Mouse (Mus musculus) pancreas, adult 10 weeks (tissue): ENCODE measurements around the gene Olfr1283. TPM values are rescaled to one million over a fixed set of nuclear protein-coding genes. Genes with fewer than 3 reads are reported as not detected.

ENCODE experiments used
- polyA plus RNA-seq: library from polyadenylated mRNA; stranded (reverse); fragments of 350-450 nt; fragmentation: Illumina TruSeq; extraction: RNeasy Lipid Tissue Mini Kit (QIAGEN cat#74804); gene quantifications from one replicate; pipeline ENCODE4 v1.2.3, GENCODE M21; 2015; ENCODE audit warnings: low read depth, low replicate concordance; ENCODE audit not compliant: insufficient read depth

Olfr1283 gene
- not detected for polyA plus RNA-seq

GRCm38 (mm10) chr2:111366490-111366889 is at the start of gene Olfr1283:
Olfr1283 (plus strand) TSS chr2:111366790.

DNA sequence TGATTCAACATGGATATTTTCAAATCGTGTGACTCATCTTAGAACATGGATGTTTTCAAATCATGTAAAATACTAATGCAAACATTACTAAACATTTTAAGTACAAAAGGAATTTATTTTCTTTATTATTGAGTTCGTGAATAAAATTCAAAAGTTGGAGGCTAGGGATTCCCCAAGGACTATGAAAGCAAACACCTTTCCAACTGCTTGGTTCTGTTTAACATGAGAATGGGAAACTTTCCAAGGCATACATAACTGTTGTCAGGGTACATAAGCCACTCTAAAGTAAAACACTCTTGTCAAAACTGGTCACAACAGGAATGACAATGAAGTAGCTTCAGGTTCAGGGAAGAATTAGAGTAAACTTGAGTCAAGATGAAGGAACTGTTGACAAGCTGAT is 40.4 kb upstream of the Olfr1283 start, which contains the start of gene Olfr1281:
Gene Olfr1281, plus strand, starts transcription at position 301 of the 400 bp plus-strand sequence.

GRCm38 (mm10) chr2:111335976-111336375 is 30.6 kb upstream of the Olfr1283 start, which contains the start of gene Olfr1282:
Olfr1282 (minus strand) TSS chr2:111336076.

DNA sequence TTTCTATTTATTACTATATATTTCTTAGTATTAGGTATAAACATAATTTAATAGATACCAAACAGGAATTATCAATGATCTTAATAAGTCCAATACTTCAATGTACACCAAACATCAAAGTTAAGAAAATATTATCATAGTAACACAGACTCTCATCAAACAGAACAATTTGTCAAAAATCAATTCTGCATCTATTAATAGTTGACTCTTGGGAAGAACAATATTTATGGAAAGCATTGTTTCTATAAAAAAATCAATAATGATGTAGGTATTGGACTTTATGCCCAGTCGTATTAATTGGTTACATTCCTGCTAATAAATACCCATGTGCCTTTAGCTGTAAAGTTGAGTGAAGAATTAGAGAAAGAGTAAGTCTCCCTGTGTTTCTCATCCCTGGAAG is 8.6 kb downstream of the Olfr1283 start, which contains the start of gene Olfr1284:
Gene Olfr1284, plus strand, starts transcription at position 301 of the 400 bp plus-strand sequence.

Other genes with a start within 250 kb of the Olfr1283 start
- gene Gm15130, start 213.9 kb upstream of the Olfr1283 start, polyA plus RNA-seq, result not detected
- gene 4930430A15Rik, start 137.2 kb upstream of the Olfr1283 start, polyA plus RNA-seq, result not detected
- not detected for gene Olfr1275, start 131.5 kb upstream of the Olfr1283 start, polyA plus RNA-seq
- gene Olfr1276, start 112.3 kb upstream of the Olfr1283 start, polyA plus RNA-seq, result not detected
- not detected for gene Olfr1277, start 92.7 kb upstream of the Olfr1283 start, polyA plus RNA-seq
- gene Olfr1278, start 76.7 kb upstream of the Olfr1283 start, polyA plus RNA-seq, result not detected
- gene Olfr1279, start 66.2 kb upstream of the Olfr1283 start, polyA plus RNA-seq, result not detected
- gene Olfr1280, start 52.8 kb upstream of the Olfr1283 start, polyA plus RNA-seq, result not detected
- gene Olfr1281, start 40.3 kb upstream of the Olfr1283 start, polyA plus RNA-seq, result not detected
- gene Olfr1282, start 30.7 kb upstream of the Olfr1283 start, polyA plus RNA-seq, result not detected
- not detected for gene Olfr1284, start 8.7 kb downstream of the Olfr1283 start, polyA plus RNA-seq
- not detected for gene Olfr1286, start 56.3 kb downstream of the Olfr1283 start, polyA plus RNA-seq
- not detected for gene Olfr1287, start 82.4 kb downstream of the Olfr1283 start, polyA plus RNA-seq
- not detected for gene Olfr1288, start 107.3 kb downstream of the Olfr1283 start, polyA plus RNA-seq
- not detected for gene Olfr1289, start 114.0 kb downstream of the Olfr1283 start, polyA plus RNA-seq
- not detected for gene Olfr1290, start 127.0 kb downstream of the Olfr1283 start, polyA plus RNA-seq
- gene Olfr1291-ps1, start 130.4 kb downstream of the Olfr1283 start, polyA plus RNA-seq, result not detected
- not detected for gene Olfr1293-ps, start 158.4 kb downstream of the Olfr1283 start, polyA plus RNA-seq
- gene Olfr1294, start 173.5 kb downstream of the Olfr1283 start, polyA plus RNA-seq, result not detected
- gene Olfr1295, start 202.9 kb downstream of the Olfr1283 start, polyA plus RNA-seq, result not detected